Mouse (Mus musculus) MEL (cell line): Measurements from ENCODE around the gene Exoc4. TPM values are rescaled to one million over a fixed set of nuclear protein-coding genes. Genes with fewer than 3 reads are reported as not detected.

Experiments
- DNase-seq: peaks from one replicate; pipeline ENCODE4 v3.0.0; 2011; ENCODE audit warnings: low read depth, low spot score
- H3K27ac ChIP-seq: 2 replicates; pipeline ENCODE4 v1.5.1; 2012; ENCODE audit warnings: low read depth, mild to moderate bottlenecking, control low read depth, low read length, moderate library complexity; ENCODE audit not compliant: control insufficient read depth
- H3K27me3 ChIP-seq, 2 experiments: fragments of 150-350 bp in 1 of 2; sonication (generic) in 1 of 2; 2 replicates each; pipeline ENCODE4 v1.6.1; 2012; ENCODE audit warnings: low read length in 2 of 2, mild to moderate bottlenecking in 2 of 2, improper control_type of control experiment in 1 of 2, moderate library complexity in 1 of 2; ENCODE audit not compliant: insufficient read depth in 2 of 2, control insufficient read depth in 1 of 2
- H3K36me3 ChIP-seq, 2 experiments: 2 replicates each; pipeline ENCODE4 v1.6.1; 2012 to 2014; ENCODE audit warnings: low read length in 2 of 2, improper control_type of control experiment in 1 of 2, inconsistent platforms in 1 of 2, mild to moderate bottlenecking in 1 of 2; ENCODE audit not compliant: insufficient read depth in 2 of 2, control insufficient read depth in 1 of 2
- H3K4me1 ChIP-seq, 2 experiments: fragments of 150-350 bp in 1 of 2; sonication (generic) in 1 of 2; 2 replicates each; pipeline ENCODE4 v1.6.1; 2012; ENCODE audit warnings: low read length in 2 of 2, improper control_type of control experiment in 1 of 2, mild to moderate bottlenecking in 1 of 2; ENCODE audit not compliant: insufficient read depth in 2 of 2, control insufficient read depth in 1 of 2
- H3K4me3 ChIP-seq, 2 experiments: fragments of 150-350 bp in 1 of 2; sonication (generic) in 1 of 2; 2 replicates each; pipeline ENCODE4 v1.5.1; 2012; ENCODE audit warnings: low read depth in 2 of 2, low read length in 2 of 2, mild to moderate bottlenecking in 2 of 2, moderate library complexity in 2 of 2, control low read depth in 1 of 2, improper control_type of control experiment in 1 of 2; ENCODE audit not compliant: control insufficient read depth in 1 of 2, insufficient read depth in 1 of 2
- H3K79me2 ChIP-seq: 2 replicates; pipeline ENCODE4 v1.6.1; 2012; ENCODE audit warnings: mild to moderate bottlenecking, low read length, moderate library complexity; ENCODE audit not compliant: control insufficient read depth, poor library complexity, insufficient read depth
- H3K9ac ChIP-seq: 2 replicates; pipeline ENCODE4 v1.6.1; 2012; ENCODE audit warnings: low read depth, mild to moderate bottlenecking, control low read depth, low read length, moderate library complexity; ENCODE audit not compliant: control insufficient read depth, poor library complexity, severe bottlenecking
- H3K9me3 ChIP-seq: fragments of 150-350 bp; sonication (generic); replicated peaks from 2 replicates; pipeline ENCODE4 v1.6.1; 2012; ENCODE audit warnings: mild to moderate bottlenecking, low read length, improper control_type of control experiment, moderate library complexity; ENCODE audit not compliant: insufficient read depth
- CHD1 ChIP-seq: IDR thresholded peaks from 2 replicates; pipeline ENCODE4 v1.6.1; 2012; ENCODE audit warnings: low read depth, mild to moderate bottlenecking, inconsistent platforms, low read length, improper control_type of control experiment
- CHD2 ChIP-seq: IDR thresholded peaks from 2 replicates; pipeline ENCODE4 v1.6.1; 2011; ENCODE audit warnings: low read length, improper control_type of control experiment
- CTCF ChIP-seq, 3 experiments: IDR thresholded peaks in 2 of 3; conservative IDR thresholded peaks in 1 of 3; 2 replicates each; pipeline ENCODE4 v1.5.1; 2011 to 2012; ENCODE audit warnings: low read length in 3 of 3, low read depth in 2 of 3, mild to moderate bottlenecking in 2 of 3, improper control_type of control experiment in 1 of 3, inconsistent platforms in 1 of 3, mixed read lengths in 1 of 3, moderate library complexity in 1 of 3; ENCODE audit not compliant: control insufficient read depth in 1 of 3, insufficient read depth in 1 of 3, poor library complexity in 1 of 3, severe bottlenecking in 1 of 3
- E2F4 ChIP-seq: IDR thresholded peaks from 2 replicates; pipeline ENCODE4 v1.6.1; 2011; ENCODE audit warnings: low read depth, low read length, improper control_type of control experiment, borderline replicate concordance
- EP300 ChIP-seq, 2 experiments: IDR thresholded peaks; 2 replicates each; pipeline ENCODE4 v1.6.1; 2011; ENCODE audit warnings: improper control_type of control experiment in 2 of 2, low read length in 2 of 2, low read depth in 1 of 2, mild to moderate bottlenecking in 1 of 2
- ETS1 ChIP-seq: IDR thresholded peaks from 2 replicates; pipeline ENCODE4 v1.6.1; 2012; ENCODE audit warnings: low read depth, mild to moderate bottlenecking, inconsistent platforms, low read length, improper control_type of control experiment, moderate library complexity
- JUND ChIP-seq: IDR thresholded peaks from 2 replicates; pipeline ENCODE4 v1.6.1; 2011; ENCODE audit warnings: low read depth, mild to moderate bottlenecking, improper control_type of control experiment, low read length
- KAT2A ChIP-seq: conservative IDR thresholded peaks from 2 replicates; pipeline ENCODE4 v1.6.1; 2012; ENCODE audit warnings: low read depth, low read length, improper control_type of control experiment, inconsistent platforms
- MAFK ChIP-seq: IDR thresholded peaks from 2 replicates; pipeline ENCODE4 v1.6.1; 2011; ENCODE audit warnings: low read depth, mild to moderate bottlenecking, low read length, improper control_type of control experiment, borderline replicate concordance
- MAX ChIP-seq: IDR thresholded peaks from 2 replicates; pipeline ENCODE4 v1.6.1; 2011; ENCODE audit warnings: low read length, improper control_type of control experiment
- MAZ ChIP-seq: IDR thresholded peaks from 2 replicates; pipeline ENCODE4 v1.6.1; 2012; ENCODE audit warnings: low read depth, mild to moderate bottlenecking, inconsistent platforms, low read length, improper control_type of control experiment
- MEF2A ChIP-seq: IDR thresholded peaks from 2 replicates; pipeline ENCODE4 v1.6.1; 2014; ENCODE audit warnings: low read depth, mild to moderate bottlenecking, inconsistent platforms, low read length, improper control_type of control experiment; ENCODE audit not compliant: poor library complexity, insufficient replicate concordance, severe bottlenecking; ENCODE audit errors: extremely low read depth
- MYB ChIP-seq: IDR thresholded peaks from 2 replicates; pipeline ENCODE4 v1.6.1; 2011; ENCODE audit warnings: mild to moderate bottlenecking, low read depth, low read length, improper control_type of control experiment
- MYC ChIP-seq: IDR thresholded peaks from 2 replicates; pipeline ENCODE4 v1.6.1; 2011; ENCODE audit warnings: low read depth, mild to moderate bottlenecking, low read length, improper control_type of control experiment, moderate library complexity
- NELFE ChIP-seq: IDR thresholded peaks from 2 replicates; pipeline ENCODE4 v1.6.1; 2011; ENCODE audit warnings: low read depth, low read length, improper control_type of control experiment
- NRF1 ChIP-seq: IDR thresholded peaks from 2 replicates; pipeline ENCODE4 v1.6.1; 2014; ENCODE audit warnings: low read depth, mild to moderate bottlenecking, inconsistent platforms, low read length, improper control_type of control experiment, moderate library complexity; ENCODE audit not compliant: poor library complexity, insufficient read depth, severe bottlenecking
- POLR2A ChIP-seq, 2 experiments: IDR thresholded peaks; 2 replicates each; pipeline ENCODE4 v1.6.1; 2011 to 2012; ENCODE audit warnings: low read length in 2 of 2, mild to moderate bottlenecking in 2 of 2, control low read depth in 1 of 2, improper control_type of control experiment in 1 of 2, low read depth in 1 of 2, moderate library complexity in 1 of 2; ENCODE audit not compliant: control insufficient read depth in 1 of 2, insufficient read depth in 1 of 2, poor library complexity in 1 of 2
- POLR2AphosphoS2 ChIP-seq: IDR thresholded peaks from 2 replicates; pipeline ENCODE4 v1.6.1; 2011; ENCODE audit warnings: low read length, improper control_type of control experiment
- SMC3 ChIP-seq: IDR thresholded peaks from 2 replicates; pipeline ENCODE4 v1.6.1; 2011; ENCODE audit warnings: low read depth, low read length, improper control_type of control experiment
- TAL1 ChIP-seq: IDR thresholded peaks from 2 replicates; pipeline ENCODE4 v1.6.1; 2012; ENCODE audit warnings: mild to moderate bottlenecking, inconsistent platforms, low read length, moderate library complexity, mixed read lengths
- TCF12 ChIP-seq: IDR thresholded peaks from 2 replicates; pipeline ENCODE4 v1.6.1; 2014; ENCODE audit warnings: low read depth, mild to moderate bottlenecking, inconsistent platforms, low read length, improper control_type of control experiment, moderate library complexity
- UBTF ChIP-seq: IDR thresholded peaks from 2 replicates; pipeline ENCODE4 v1.6.1; 2012; ENCODE audit warnings: low read depth, mild to moderate bottlenecking, inconsistent platforms, low read length, improper control_type of control experiment, moderate library complexity, borderline replicate concordance; ENCODE audit not compliant: insufficient read depth
- USF1 ChIP-seq: IDR thresholded peaks from 2 replicates; pipeline ENCODE4 v1.6.1; 2014; ENCODE audit warnings: low read depth, mild to moderate bottlenecking, inconsistent platforms, low read length, improper control_type of control experiment, moderate library complexity
- USF2 ChIP-seq, 2 experiments: IDR thresholded peaks; 2 replicates each; pipeline ENCODE4 v1.6.1; 2011 to 2012; ENCODE audit warnings: improper control_type of control experiment in 2 of 2, low read length in 2 of 2, borderline replicate concordance in 1 of 2, inconsistent platforms in 1 of 2, low read depth in 1 of 2, mild to moderate bottlenecking in 1 of 2; ENCODE audit not compliant: insufficient read depth in 1 of 2
- ZC3H11A ChIP-seq: IDR thresholded peaks from 2 replicates; pipeline ENCODE4 v1.6.1; 2012; ENCODE audit warnings: low read depth, mild to moderate bottlenecking, inconsistent platforms, low read length, improper control_type of control experiment
- ZNF384 ChIP-seq: IDR thresholded peaks from 2 replicates; pipeline ENCODE4 v1.6.1; 2012; ENCODE audit warnings: low read depth, mild to moderate bottlenecking, inconsistent platforms, low read length, improper control_type of control experiment
- polyA plus RNA-seq, 2 experiments: library from polyadenylated mRNA; stranded (reverse) in 1 of 2; unstranded in 1 of 2; fragments of >175 nt in 1 of 2; fragments of >200 nt in 1 of 2; gene quantifications; 2 replicates each; pipeline versions ENCODE4 v1.2.1 to v1.2.4; 2012; ENCODE audit warnings: low replicate concordance in 2 of 2, low read depth in 1 of 2; ENCODE audit not compliant: insufficient read length in 2 of 2, insufficient read depth in 1 of 2, missing spikeins in 1 of 2
- total RNA-seq: library from RNA; depleted of rRNA; stranded (reverse); fragments of 300-350 nt; gene quantifications from 2 replicates; pipeline ENCODE4 v1.2.3, GENCODE M21; 2012

The Exoc4 gene
- total and polyA plus RNA-seq, 3 experiments = 16.4 to 22.6 TPM; not detected in 1

DNA sequence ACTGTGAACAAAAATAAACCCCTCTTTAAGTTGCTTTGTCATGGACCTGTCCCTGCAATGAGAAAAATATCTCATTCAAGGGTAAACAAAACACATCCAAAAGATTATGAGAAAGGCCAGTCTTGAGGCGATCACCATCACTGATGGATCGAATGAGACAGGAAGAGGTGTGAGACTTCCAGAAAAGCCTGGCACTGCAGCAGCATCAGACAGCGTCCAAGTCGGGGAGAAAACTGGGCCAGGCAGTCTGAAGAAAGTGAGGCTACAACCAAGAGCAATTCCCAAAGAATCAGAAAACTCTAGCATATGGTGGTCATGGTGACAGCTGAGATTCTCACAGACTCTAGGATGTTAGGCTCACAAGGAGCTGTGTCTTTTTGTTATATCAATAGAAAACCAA lies 689.0 kb downstream of the Exoc4 start:
- TF ChIP-seq KAT2A = no peak
- no peak for TF ChIP-seq EP300 (IDR thresholded peaks at IDR 0.05; ENCODE audit: low read depth in 1 of 2, low read length in 2 of 2)
- TF ChIP-seq MAZ = no peak
- TF ChIP-seq JUND = no peak
- no peak for TF ChIP-seq CTCF (IDR thresholded peaks at IDR 0.05 in 2 of 3, conservative IDR thresholded peaks at IDR 0.05 in 1 of 3; ENCODE audit: control insufficient read depth in 1 of 3, insufficient read depth in 1 of 3, low read depth in 2 of 3, low read length in 3 of 3, poor library complexity in 1 of 3, severe bottlenecking in 1 of 3)
- no peak for TF ChIP-seq SMC3
- TF ChIP-seq NRF1 = no peak
- no peak for TF ChIP-seq MEF2A
- Histone ChIP-seq H3K4me1 (no peaks in the 10 kb centered on the region), H3K4me3 (no peak overlapping the region), H3K36me3 (no peaks in the 10 kb centered on the region), H3K9ac (no peak overlapping the region), H3K9me3 (no peaks in the 10 kb centered on the region), H3K27me3 (no peaks in the 10 kb centered on the region), H3K79me2 (no peaks in the 10 kb centered on the region), H3K27ac (no peak overlapping the region)
- DNase-seq = no peak

- no peak overlapping the region for H3K9ac ChIP-seq
- no peak overlapping the region for H3K27ac ChIP-seq
- H3K36me3 ChIP-seq = no peaks in the 10 kb centered on the region
- no peak overlapping the region for H3K4me3 ChIP-seq
- H3K4me1 ChIP-seq = no peaks in the 10 kb centered on the region
- TF ChIP-seq NELFE = no peak
- no peak for TF ChIP-seq JUND
- TF ChIP-seq ZC3H11A = no peak
- TF ChIP-seq ETS1 = no peak
- TF ChIP-seq MYB = no peak
- TF ChIP-seq TCF12 = no peak
- no peak for TF ChIP-seq NRF1
- no peak for TF ChIP-seq USF1
- no peak for TF ChIP-seq MAX
- TF ChIP-seq MAFK = no peak
- TF ChIP-seq USF2 (IDR thresholded peaks at IDR 0.05; ENCODE audit: borderline replicate concordance in 1 of 2, insufficient read depth in 1 of 2, low read depth in 1 of 2, low read length in 2 of 2) = no peak
- no peak for TF ChIP-seq E2F4
- TF ChIP-seq TAL1 = no peak
- no peak for TF ChIP-seq POLR2AphosphoS2
- no peak for TF ChIP-seq MYC
- TF ChIP-seq ZNF384 = no peak
- TF ChIP-seq CHD2 = no peak
- TF ChIP-seq UBTF = no peak
- TF ChIP-seq CHD1 = no peak
- no peak for TF ChIP-seq POLR2A (IDR thresholded peaks at IDR 0.05; ENCODE audit: control insufficient read depth in 1 of 2, insufficient read depth in 1 of 2, low read depth in 1 of 2, low read length in 2 of 2, poor library complexity in 1 of 2)
- no peaks in the 10 kb centered on the region for H3K79me2 ChIP-seq
- no peaks in the 10 kb centered on the region for H3K27me3 ChIP-seq
- no peaks in the 10 kb centered on the region for H3K9me3 ChIP-seq
- DNase-seq = no peak
Measured at GRCm38 (mm10) chr6:33939169-33939568, 690.3 kb downstream of the Exoc4 start.
